Mouse (Mus musculus) intestine, embryonic 16.5 days (tissue): ENCODE results near the gene Togaram2. TPM values are rescaled to one million over a fixed set of nuclear protein-coding genes. Genes with fewer than 3 reads are reported as not detected.
"Not testable (repeated sequence)": the region's sequence is repeated elsewhere in the genome, so short reads cannot be mapped to it uniquely, and the experiment has no call there.

Source experiments
- ATAC-seq: fragments of 200-750 bp; cut with Nextera tagmentation; 2 replicates; pipeline ENCODE4 v1.8.0; 2017; ENCODE audit warnings: moderate TSS enrichment, moderate library complexity
- H3K27ac ChIP-seq: fragments of 300-500 bp; sonication (generic); 2 replicates; pipeline ENCODE4 v1.5.1; 2014; ENCODE audit warnings: mild to moderate bottlenecking, low read length
- H3K27me3 ChIP-seq: fragments of 300-500 bp; sonication (generic); replicated peaks from 2 replicates; pipeline ENCODE4 v1.6.1; 2014; ENCODE audit warnings: low read length, control low read depth, mixed read lengths; ENCODE audit not compliant: control insufficient read depth, insufficient read depth
- H3K36me3 ChIP-seq: fragments of 300-500 bp; sonication (generic); 2 replicates; pipeline ENCODE4 v1.6.1; 2014; ENCODE audit warnings: low read length, control low read depth; ENCODE audit not compliant: control insufficient read depth, insufficient read depth
- H3K4me1 ChIP-seq: fragments of 300-500 bp; sonication (generic); 2 replicates; pipeline ENCODE4 v1.6.1; 2014; ENCODE audit warnings: low read length, control low read depth, mixed read lengths; ENCODE audit not compliant: control insufficient read depth, insufficient read depth
- H3K4me2 ChIP-seq: fragments of 300-500 bp; sonication (generic); 2 replicates; pipeline ENCODE4 v1.6.1; 2014; ENCODE audit warnings: low read depth, low read length, control low read depth
- H3K4me3 ChIP-seq: fragments of 300-500 bp; sonication (generic); 2 replicates; pipeline ENCODE4 v1.5.1; 2014; ENCODE audit warnings: mild to moderate bottlenecking, low read length
- H3K9ac ChIP-seq: fragments of 300-500 bp; sonication (generic); 2 replicates; pipeline ENCODE4 v1.6.1; 2014; ENCODE audit warnings: low read depth, low read length
- H3K9me3 ChIP-seq: fragments of 300-500 bp; sonication (generic); 2 replicates; pipeline ENCODE4 v1.6.1; 2016; ENCODE audit warnings: low read length, control low read depth; ENCODE audit not compliant: control insufficient read depth
- WGBS: fragments of 180-500 bp; shearing (Covaris S2); extraction: QIAGEN DNeasy Blood & Tissue Kit; methylation state at CpG from one replicate; pipeline ENCODE4 v1.1.7; 2014; 5-methylcytosine and 5-hydroxymethylcytosine counted together
- polyA plus RNA-seq: library from polyadenylated mRNA; unstranded; fragments of >200 nt; fragmentation: Nextera tagmentation; extraction: Ambion mirVana; gene quantifications from 2 replicates; pipeline ENCODE4 v1.2.1, GENCODE M21; 2015

Gene Togaram2
- polyA plus RNA-seq, 1 experiment from 2014 or later = 0.45 TPM

DNA sequence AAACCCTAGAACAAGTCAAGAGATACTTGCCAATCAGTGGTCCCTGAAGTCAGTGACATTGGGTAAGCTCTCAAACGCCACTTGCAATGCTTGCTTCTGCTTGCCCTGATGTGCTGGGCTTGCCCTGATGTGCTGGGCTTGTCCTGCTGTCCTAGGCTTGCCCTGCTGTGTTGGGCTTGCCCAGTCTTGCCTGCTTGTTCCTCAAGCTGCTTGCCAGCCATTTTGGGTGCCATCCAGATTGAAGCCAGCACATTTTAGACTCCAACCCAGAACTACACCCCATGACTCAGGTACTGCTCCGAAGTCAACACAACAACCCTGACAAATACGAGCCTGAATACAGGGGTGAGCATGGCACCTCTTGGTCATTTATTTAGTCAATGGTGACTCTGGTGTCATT lies 69.1 kb downstream of the Togaram2 start:
- WGBS = 87% methylated on average over 3 of the region's 3 CpGs
- no peak overlapping the region for H3K27ac ChIP-seq
- H3K4me2 ChIP-seq = no peak overlapping the region
- no peaks in the 10 kb centered on the region for H3K36me3 ChIP-seq
- ATAC-seq = no peak
- H3K4me1 ChIP-seq = no peaks in the 10 kb centered on the region
- H3K9me3 ChIP-seq = no peaks in the 10 kb centered on the region
- H3K9ac ChIP-seq = no peak overlapping the region
- no peaks in the 10 kb centered on the region for H3K27me3 ChIP-seq
- H3K4me3 ChIP-seq = no peak overlapping the region

DNA sequence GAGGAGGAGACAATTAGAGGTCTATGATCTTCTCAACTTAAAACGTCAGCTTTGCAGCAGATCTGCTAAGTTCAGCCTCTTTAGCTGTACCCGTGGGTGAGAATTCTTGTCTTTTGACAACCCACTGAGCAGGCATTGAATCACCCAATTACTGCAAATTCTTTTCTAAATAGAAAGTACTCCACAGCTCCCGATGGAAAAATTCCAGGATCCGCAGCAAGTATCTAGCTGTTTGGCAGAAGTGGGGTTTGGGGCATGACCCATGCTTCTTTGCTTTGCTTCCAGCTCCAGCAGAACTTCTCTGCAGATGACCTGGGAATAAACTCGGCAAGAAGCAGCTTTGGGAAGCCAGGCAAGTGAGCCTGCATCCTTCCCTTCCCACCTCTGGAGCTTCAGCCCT lies 69.9 kb downstream of the Togaram2 start:
- 32% methylated on average over 5 of the region's 5 CpGs for WGBS
- no peak for ATAC-seq
- no peaks in the 10 kb centered on the region for H3K27me3 ChIP-seq
- H3K9ac ChIP-seq = no peak overlapping the region
- H3K4me2 ChIP-seq = no peak overlapping the region
- H3K27ac ChIP-seq = no peak overlapping the region
- no peak overlapping the region for H3K4me3 ChIP-seq
- H3K4me1 ChIP-seq = no peaks in the 10 kb centered on the region
- no peaks in the 10 kb centered on the region for H3K9me3 ChIP-seq
- no peaks in the 10 kb centered on the region for H3K36me3 ChIP-seq

DNA sequence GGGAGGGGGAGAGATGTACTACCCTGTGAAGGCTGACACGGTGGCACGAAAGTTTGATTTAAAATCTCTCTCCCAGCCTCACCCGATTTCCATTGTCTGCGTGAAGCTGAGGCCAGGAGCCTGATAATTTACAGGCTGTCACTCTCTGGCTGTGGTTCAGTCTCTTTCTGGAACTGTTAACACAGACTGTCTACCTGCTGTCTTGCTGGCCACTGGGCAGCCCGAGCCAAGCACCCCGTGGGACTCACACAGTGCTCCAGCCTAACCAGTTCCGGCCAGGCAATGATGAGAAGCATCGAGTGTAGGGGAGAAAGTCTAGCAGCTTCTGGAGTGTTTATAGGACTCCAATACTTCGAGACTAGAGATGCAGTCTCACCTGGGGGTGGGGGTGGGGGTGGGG lies 73.1 kb downstream of the Togaram2 start:
- no peaks in the 10 kb centered on the region for H3K9me3 ChIP-seq
- no peak overlapping the region for H3K4me3 ChIP-seq
- H3K36me3 ChIP-seq = no peaks in the 10 kb centered on the region
- H3K27ac ChIP-seq = no peak overlapping the region
- no peak overlapping the region for H3K9ac ChIP-seq
- no peak for ATAC-seq
- no peaks in the 10 kb centered on the region for H3K4me1 ChIP-seq
- no peak overlapping the region for H3K4me2 ChIP-seq
- 70% methylated on average over 9 of the region's 9 CpGs for WGBS
- no peaks in the 10 kb centered on the region for H3K27me3 ChIP-seq

DNA sequence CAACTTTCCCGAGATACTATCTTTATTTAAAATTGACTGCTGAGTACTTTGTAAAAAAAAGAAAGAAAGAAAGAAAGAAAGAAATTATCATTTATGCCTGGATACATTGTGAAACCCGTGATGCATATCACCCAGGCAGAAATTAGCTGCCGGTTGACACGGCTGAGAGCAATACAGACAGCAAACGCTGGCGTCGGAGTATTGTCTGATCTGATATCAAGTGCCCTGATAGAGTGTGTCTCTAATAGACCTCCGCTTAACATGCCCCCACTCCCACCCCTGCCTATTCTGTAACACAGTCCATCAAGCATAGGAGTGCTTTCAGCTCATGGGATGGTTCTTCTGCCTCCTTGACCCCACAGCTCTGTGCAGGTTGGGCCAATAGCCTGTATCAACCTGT lies 74.5 kb downstream of the Togaram2 start:
- H3K9ac ChIP-seq = no peak overlapping the region
- H3K4me1 ChIP-seq = no peaks in the 10 kb centered on the region
- 78% methylated on average over 8 of the region's 8 CpGs for WGBS
- H3K9me3 ChIP-seq = no peaks in the 10 kb centered on the region
- H3K27ac ChIP-seq = no peak overlapping the region
- ATAC-seq = no peak
- H3K4me3 ChIP-seq = no peak overlapping the region
- H3K36me3 ChIP-seq = no peaks in the 10 kb centered on the region
- no peak overlapping the region for H3K4me2 ChIP-seq
- no peaks in the 10 kb centered on the region for H3K27me3 ChIP-seq

GRCm38 (mm10) chr17:71749616-71750168 lies 76.6 kb downstream of the Togaram2 start:
- H3K27me3 ChIP-seq = no peaks in the 10 kb centered on the region
- no peaks in the 10 kb centered on the region for H3K36me3 ChIP-seq
- H3K9ac ChIP-seq = no peak overlapping the region
- no peak overlapping the region for H3K27ac ChIP-seq
- no peak overlapping the region for H3K4me3 ChIP-seq
- no peaks in the 10 kb centered on the region for H3K4me1 ChIP-seq
- WGBS = 65% methylated on average over 9 of the region's 9 CpGs
- H3K9me3 ChIP-seq = no peaks in the 10 kb centered on the region
- no peak for ATAC-seq
- H3K4me2 ChIP-seq = no peak overlapping the region

DNA sequence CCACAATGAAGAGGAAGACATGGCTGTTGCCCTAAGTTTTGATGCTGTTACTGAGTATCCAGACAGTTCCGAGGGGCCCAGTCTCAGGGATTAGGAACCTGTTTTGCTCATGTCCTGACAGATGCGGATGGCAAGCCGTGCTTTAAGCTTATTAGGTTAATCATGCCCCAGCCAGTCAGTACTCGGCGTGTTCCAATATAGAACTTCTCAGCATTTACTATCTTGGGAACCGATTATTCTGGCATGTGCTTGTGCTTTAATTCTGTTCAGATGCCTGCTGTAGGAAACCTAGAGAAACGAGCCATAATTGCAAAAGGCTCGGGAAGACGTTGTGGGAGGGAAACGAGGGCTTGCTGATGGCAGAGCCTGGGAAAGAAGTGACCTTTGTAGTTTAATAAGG lies 79.8 kb downstream of the Togaram2 start, which contains the start of gene Pcare:
Pcare (minus strand) TSS at position 64 of the 400 bp plus-strand sequence.
- Histone ChIP-seq H3K27ac (no peak within 1 kb of the TSS), H3K27me3 (no peaks in the 10 kb centered on the region), H3K36me3 (no peaks in the 10 kb centered on the region), H3K4me3 (no peak within 1 kb of the TSS), H3K4me1 (no peaks in the 10 kb centered on the region), H3K4me2 (no peak within 1 kb of the TSS), H3K9ac (no peak within 1 kb of the TSS), H3K9me3 (no peaks in the 10 kb centered on the region)
- WGBS = 79% methylated on average over 10 of the region's 10 CpGs
- no peak for ATAC-seq

- no peak for ATAC-seq
- Histone ChIP-seq H3K4me3 (no peak overlapping the region), H3K4me2 (no peak overlapping the region), H3K27me3 (no peaks in the 10 kb centered on the region), H3K27ac (no peak overlapping the region), H3K4me1 (no peaks in the 10 kb centered on the region), H3K9ac (no peak overlapping the region), H3K9me3 (no peaks in the 10 kb centered on the region; the same call in 1 of the 2 replicates), H3K36me3 (no peaks in the 10 kb centered on the region)
- 81% methylated on average over 7 of the region's 7 CpGs for WGBS
Measured at GRCm38 (mm10) chr17:71760536-71760935, 87.5 kb downstream of the Togaram2 start.

- not testable (repeated sequence) for H3K4me2 ChIP-seq, H3K36me3 ChIP-seq, ATAC-seq, H3K27me3 ChIP-seq, H3K4me3 ChIP-seq, H3K9me3 ChIP-seq, H3K27ac ChIP-seq, H3K9ac ChIP-seq, H3K4me1 ChIP-seq
- 72% methylated on average over 1 of the region's 1 CpGs for WGBS
Measured at GRCm38 (mm10) chr17:71768173-71768572, 95.1 kb downstream of the Togaram2 start, which contains the start of gene Clip4. TSS of gene Clip4 (plus strand) at chr17:71768473.

DNA sequence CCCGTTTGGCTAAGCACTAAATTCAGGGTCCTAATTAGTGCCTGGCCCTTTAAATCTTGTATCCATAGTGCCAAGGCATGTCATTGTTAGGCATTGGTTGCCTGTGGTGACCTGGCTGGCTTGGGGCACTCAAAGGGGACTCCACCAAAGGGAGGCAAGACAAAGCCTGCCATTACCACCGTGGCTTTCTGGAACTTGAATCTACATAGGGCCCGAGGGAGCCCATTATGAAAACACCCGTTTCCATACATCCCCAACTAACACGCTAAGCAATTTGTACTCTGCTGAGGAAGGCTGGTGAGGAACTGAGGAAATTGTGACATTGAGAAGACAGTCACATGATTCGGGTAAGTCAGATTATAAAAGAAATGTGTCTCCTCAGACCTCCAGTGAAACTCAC lies 96.5 kb downstream of the Togaram2 start:
- no peak for ATAC-seq
- no peaks in the 10 kb centered on the region for H3K27me3 ChIP-seq
- WGBS = 54% methylated on average over 6 of the region's 6 CpGs

DNA sequence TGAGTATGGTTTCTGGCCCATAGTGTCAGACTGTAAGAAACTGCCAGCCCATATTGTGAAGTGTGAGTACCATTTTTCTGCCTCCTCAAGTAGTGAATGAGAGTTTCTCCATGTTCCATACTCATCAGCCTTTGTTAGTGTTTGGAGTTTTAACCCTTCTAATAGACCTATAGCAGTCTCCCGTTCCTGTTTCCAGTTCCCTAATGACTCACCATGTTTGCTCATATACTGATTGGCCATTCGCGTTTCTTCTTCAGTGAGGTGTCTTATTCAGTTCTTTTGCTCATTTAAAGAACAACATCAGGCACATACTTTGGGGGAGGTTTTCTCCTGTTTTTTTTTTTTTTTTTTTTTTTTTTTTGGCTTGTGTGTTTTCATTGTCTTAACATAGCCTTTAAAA lies 97.6 kb downstream of the Togaram2 start:
- no peak for ATAC-seq
- Histone ChIP-seq H3K4me3 (no peak overlapping the region), H3K27ac (no peak overlapping the region)

More for the DNA sequence above, 96.5 kb downstream of the Togaram2 start:
- H3K36me3 ChIP-seq = no peaks in the 10 kb centered on the region
- no peaks in the 10 kb centered on the region for H3K4me1 ChIP-seq
- no peaks in the 10 kb centered on the region for H3K9me3 ChIP-seq
- H3K4me3 ChIP-seq = no peak overlapping the region
- no peak overlapping the region for H3K9ac ChIP-seq
- H3K4me2 ChIP-seq = no peak overlapping the region
- no peak overlapping the region for H3K27ac ChIP-seq

More for the DNA sequence above, 97.6 kb downstream of the Togaram2 start:
- Histone ChIP-seq H3K4me2 (no peak overlapping the region), H3K9ac (no peak overlapping the region), H3K9me3 (no peaks in the 10 kb centered on the region), H3K36me3 (no peaks in the 10 kb centered on the region), H3K4me1 (no peaks in the 10 kb centered on the region), H3K27me3 (no peaks in the 10 kb centered on the region)
- 84% methylated on average over 3 of the region's 3 CpGs for WGBS
